Mouse (Mus musculus) myocyte (in vitro differentiated cells): ENCODE data around the gene Nr1i3.

Experiments
- E2F4 ChIP-seq: IDR thresholded peaks from one replicate; pipeline ENCODE4 v1.6.1; 2011; ENCODE audit warnings: mild to moderate bottlenecking, control low read depth, moderate library complexity; ENCODE audit not compliant: insufficient read depth
- POLR2A ChIP-seq: IDR thresholded peaks from one replicate; pipeline ENCODE4 v1.6.1; 2011; ENCODE audit warnings: low read depth, mild to moderate bottlenecking, control low read depth, moderate library complexity; ENCODE audit not compliant: insufficient read length
- TCF12 ChIP-seq: IDR thresholded peaks from one replicate; pipeline ENCODE4 v1.6.1; 2011; ENCODE audit warnings: mild to moderate bottlenecking, control low read depth; ENCODE audit not compliant: poor library complexity, insufficient read depth, severe bottlenecking

GRCm38 (mm10) chr1:171257781-171258180 is 44.0 kb downstream of the Nr1i3 start:
- TF ChIP-seq POLR2A (no peak), E2F4 (no peak), TCF12 (no peak)
